Mouse (Mus musculus): ENCODE results near the gene Slc35f1.

Gene Slc35f1

DNA sequence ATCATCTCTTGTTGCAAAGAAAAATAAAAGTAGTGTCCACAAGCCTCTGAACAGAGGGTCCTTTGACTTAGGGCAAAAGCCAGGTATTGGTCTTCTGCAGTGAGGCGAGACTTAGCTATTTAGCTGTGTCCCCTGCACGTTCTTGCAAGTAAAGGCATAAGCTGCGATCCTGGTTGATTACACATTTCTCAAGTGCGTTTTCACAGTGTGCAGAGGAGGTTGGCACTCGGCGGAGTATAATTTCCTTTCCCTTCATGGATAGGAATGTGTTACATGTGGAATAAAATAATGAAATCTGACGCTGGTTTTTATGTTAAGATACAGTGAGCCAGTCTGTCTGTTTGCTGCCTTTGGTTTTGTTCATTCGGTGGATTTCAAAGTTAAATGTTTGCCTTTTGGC, 232.8 kb downstream of the Slc35f1 start:
- no peak for DNase-seq (ENCODE audit: low read depth, low spot score)

DNA sequence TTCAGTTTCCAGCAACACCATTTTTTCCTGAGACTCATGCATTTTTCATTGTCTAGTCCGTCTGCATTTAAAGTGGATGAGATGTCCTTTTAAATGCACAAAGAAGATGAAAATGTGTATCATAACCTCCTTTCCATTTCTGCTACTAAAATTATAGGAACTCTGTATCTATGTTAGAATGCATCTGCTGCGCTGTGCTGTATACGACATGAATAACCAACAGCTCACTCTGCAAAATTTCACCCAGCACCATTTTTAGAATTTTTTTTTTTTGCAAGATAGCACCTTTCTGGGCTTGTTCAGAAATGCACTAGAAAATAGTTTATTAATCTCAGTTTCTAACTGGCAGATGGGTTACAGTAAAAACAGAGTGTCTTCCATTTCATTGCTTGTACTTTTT, 236.0 kb downstream of the Slc35f1 start:
- no peak for DNase-seq (ENCODE audit: low read depth, low spot score)

DNA sequence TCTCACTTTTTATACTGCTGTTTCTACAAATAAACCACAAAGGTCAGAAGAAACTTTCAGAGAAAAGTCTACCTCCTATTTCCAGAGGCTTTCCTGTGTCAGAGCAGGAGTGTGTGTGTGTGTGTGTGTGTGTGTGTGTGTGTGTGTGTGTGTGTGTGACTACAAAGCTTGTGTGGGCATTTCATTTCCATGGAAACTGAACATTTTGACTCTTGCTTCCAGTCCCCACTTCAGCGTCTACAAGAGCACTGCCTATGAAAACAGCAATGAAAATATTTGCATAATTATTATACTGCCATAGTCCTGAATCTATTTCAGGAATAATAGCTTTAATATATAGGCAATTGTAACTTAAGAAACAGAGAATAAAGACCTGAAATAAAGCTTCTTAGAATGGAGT, 241.8 kb downstream of the Slc35f1 start:
- no peak for DNase-seq (ENCODE audit: low read depth, low spot score)

DNA sequence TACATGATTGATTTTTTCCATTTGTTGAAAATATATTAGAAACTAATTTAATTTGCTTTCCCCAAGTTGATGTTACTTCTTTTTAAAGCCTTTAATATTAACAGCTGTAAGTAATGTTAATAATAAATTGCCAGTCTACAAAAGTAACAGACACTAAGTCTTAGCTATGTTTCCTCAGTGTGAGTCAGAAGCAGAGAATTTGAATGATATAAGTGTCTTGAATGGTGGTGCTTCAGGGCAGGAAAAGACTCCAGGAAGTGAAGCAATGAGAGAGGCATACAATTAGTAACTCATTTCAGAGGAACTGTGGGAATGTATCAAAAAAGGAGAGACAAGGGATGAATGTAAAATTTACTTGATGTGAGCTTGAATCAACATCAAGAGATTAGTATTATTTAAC, 244.3 kb downstream of the Slc35f1 start:
- no peak for DNase-seq (ENCODE audit: low read depth, low spot score)

DNA sequence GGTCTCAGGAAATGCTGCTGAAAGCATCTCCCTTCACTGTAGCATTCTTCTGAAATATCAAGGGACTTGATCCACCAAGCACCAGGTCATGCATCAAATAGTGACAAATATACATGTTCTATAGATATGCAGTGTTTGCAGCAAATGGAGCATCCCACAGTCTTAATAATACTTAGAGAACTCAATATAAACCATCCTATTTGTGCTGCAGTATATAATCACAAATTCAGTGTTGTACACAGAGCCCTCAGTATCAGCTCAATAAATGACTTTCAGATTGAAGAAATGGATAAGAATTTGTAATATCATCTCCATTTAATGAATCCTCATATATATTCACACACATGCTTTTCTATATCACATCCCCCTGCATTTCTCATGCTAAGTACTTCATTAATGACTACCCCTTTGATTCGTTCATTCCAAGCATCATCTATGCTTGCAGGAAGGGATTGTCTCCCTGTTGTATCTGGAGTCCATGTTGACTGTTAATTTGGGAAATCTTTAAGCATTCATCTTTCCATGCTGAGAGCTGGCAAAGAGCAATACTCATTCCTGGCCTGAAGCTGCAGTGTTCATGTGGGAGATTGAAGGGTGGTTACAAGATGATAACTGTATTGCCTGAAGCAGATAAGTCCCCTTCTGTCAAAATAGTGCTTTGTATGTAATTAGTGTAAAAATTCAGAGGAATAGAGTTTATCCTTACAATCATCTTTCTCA, 249.9 kb downstream of the Slc35f1 start:
- DNase-seq (ENCODE audit: low read depth, low spot score) = no peak

DNA sequence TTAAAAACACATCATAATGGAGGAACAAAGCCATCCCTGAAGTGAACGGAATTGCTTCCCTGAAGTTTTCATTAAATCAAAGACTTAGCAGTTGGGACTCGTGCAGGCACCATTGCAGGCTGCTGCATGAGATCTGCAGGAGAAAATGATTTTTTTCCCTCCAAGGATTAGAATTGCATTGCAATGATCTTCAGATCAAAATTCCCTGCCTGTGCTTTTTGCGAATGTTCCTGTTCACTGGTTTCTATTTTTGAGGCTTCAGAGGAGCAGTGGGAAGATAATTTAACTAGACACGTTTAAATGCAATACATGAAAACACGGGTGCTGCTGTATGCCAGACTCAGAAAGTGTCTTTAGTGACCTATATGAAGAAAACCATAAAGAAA, 250.5 kb downstream of the Slc35f1 start:
- no peak for DNase-seq (ENCODE audit: low read depth, low spot score)

DNA sequence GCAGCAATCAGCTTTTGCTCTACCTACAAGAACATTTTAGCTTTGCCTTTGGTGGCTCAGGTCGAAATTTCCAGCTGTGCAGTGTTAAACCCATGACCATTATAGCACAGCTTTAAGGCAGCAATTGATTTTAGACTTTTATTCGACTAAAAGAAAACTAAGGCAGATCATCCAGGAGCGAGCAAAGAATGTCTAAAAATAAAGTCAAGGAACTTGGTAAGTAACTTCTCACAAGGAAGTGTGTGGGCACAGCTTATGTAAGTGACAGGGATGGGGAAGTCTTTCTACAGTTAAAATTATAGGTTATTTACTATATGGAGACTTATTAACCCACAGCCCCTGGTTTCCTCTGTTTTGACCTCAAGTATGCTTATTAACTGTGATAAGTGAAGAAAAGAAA, 262.2 kb downstream of the Slc35f1 start:
- no peak for DNase-seq (ENCODE audit: low read depth, low spot score)

DNA sequence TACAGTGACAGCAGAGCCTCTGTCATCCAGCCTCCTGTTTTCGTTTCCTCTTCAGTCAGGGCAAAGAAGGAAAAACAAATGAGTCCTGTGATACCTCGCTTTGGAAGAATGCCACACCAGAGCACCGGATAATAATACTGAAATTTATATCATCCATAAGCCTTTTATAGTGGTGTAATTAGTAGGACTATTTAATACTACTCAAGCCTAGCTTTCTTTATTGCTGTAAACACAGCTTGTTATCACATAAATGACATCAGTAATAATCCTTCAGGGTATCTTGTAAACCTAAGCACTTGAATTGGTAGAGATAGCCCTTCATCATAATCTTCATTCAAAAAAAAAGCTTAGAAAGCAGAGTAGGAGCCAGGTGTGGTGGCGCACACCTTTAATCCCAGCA, 266.4 kb downstream of the Slc35f1 start:
- no peak for DNase-seq (ENCODE audit: low read depth, low spot score)

DNA sequence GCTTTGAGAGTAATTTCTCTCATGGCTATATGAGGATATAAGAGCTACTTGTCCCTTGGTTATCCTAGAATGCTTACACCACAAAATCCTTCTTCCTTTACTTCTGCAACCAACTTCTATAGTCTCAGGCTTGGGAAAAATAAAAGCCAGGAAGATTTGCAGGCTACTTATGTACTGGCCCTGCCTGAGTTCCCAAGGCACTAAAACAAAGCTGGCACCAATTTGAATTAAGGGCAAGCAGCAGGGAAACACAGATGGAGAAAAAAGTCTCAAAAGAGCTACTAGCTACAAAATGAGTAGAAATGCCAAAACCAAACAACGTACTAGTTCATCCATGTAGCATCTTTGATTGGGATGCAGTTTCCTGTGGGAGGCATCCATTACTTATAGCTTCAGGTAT, 288.9 kb downstream of the Slc35f1 start:
- no peak for DNase-seq (ENCODE audit: low read depth, low spot score)

DNA sequence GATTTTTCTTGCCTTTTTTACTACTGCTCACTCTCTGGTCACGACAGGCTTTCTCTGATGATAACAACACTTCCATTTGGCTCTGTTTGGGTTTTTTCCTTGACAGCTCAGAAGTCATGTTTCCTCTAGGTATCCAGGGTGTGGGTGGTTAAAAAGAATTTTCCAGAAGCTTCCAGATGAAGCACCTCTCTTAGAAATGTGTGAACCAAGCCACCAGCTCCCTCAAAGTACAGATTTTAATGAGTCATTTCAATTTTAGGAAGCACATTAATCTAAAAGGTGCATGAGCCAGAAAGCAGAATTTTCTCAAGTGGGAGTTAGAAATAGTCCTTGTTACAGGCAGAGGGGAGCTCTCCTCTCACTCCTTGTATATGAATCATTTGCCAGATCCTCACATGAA, 292.5 kb downstream of the Slc35f1 start:
- DNase-seq (ENCODE audit: low read depth, low spot score) = no peak

DNA sequence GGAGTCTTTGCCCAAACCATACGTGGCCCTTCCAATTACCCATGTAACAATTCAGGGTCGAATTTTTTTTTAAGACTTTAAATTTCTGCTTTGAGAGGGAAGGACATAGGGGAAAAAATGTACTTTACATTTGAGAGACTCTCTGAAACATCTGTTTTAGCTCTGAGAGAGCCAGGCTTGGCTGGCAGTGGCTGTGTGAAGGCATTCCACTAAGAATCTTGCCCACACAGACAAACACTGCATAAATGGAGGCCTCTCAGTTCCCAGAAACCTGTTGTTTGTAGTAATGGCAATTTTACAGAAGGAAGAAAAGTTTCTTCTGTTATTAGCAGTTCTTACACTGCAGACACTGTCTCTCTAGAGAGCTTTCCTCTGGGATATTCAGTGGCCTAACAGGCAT, 301.9 kb downstream of the Slc35f1 start:
- DNase-seq (ENCODE audit: low read depth, low spot score) = no peak

DNA sequence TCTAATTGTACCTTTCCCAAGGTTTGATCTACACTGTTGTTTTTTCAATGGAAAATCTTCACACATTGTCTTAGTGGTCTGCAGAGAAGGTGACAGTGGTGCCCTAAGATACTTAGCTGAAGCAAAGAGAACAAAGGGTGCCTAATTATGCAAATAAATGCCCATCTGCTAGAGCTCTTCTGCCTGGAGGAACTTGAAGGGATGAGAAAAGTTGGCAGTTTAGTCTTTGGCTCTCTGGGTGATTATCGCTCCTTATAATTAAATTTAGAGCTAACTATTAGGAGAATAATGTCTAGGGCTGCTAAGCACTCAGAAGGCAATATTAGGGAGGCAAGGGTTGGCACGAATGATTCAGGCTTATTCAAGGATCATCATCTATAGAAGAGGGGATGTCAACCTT, 306.6 kb downstream of the Slc35f1 start:
- no peak for DNase-seq (ENCODE audit: low read depth, low spot score)

DNA sequence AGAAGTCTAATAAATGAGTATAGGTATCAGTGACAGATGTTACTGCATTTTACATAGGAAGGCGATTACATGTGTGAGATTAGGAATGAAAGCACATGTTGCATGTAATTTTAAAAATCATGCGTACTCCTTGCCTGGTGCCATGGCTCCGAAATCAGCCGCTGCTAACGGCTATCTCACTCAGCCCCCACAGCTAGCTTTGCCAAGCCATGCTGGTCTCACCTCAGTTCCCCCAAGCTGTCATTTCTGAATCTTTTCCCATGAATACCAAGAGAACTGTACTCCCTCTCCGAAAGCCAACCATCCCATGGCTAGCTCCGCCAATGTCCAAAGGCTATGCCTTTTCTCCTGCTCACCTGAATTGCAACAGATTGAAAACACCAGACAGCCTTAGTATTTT, 310.8 kb downstream of the Slc35f1 start:
- DNase-seq (ENCODE audit: low read depth, low spot score) = no peak

DNA sequence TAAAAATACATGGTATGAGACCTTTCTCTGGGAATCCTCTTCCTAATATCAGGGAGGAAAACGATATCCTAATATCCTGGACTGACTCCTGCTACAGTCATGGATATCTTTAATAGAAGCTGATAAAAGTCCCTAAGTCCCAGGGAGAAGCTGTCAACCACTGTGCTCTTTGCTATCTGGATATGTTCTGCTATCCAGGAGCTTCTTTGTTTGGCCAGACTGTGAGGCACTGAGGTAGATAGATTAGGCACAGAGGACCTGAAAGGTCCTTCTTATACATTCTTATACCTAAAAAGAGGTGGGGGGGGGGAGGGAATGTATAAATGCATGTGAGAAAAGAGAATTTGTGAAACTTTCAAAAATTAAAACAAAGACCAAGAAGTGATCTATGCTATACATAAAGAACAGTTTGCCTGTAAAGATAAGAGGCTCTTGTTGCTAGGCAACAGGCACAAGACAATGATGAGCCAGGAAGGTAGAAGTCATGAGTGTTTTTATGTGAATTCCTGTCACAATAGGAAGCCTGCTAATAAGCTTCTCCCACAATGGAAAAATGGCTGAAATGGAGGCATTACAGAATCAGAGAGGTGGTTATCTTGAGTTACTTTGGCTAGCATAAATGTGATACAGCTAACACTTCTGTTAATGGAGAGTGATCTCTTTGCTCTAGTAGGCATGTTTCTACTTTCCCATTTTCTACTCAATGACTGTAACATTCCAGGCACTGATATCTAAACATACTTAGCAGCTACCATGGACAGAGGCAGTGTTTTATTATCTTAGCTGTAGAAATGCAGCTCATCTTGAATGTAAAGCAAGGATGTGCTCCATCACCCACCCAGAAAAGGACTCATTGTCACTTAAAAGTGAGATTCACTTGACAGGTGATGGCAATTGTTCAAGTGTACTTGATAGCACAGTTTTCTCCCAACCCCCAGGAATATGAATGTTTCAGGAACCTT, 316.2 kb downstream of the Slc35f1 start:
- DNase-seq (ENCODE audit: low read depth, low spot score) = no peak

DNA sequence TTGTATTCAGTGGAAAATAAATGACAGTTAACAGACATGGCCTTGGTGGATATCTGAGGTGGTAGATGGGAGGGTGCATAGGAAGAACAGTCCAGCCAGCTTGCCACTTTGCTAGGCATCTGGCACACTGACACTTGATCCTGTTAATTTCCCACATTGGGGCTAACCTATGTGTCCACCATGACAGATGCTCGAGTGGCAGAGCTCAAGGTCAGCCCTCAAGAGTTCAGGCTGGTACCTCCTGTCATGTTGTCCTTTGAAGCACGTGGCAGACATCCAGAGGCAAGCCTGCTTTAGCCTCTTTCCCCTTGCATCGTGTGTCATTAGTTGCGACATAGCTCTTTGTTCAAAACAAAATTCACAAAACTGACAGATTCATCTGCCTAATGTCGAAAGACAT, 323.5 kb downstream of the Slc35f1 start:
- DNase-seq (ENCODE audit: low read depth, low spot score) = no peak

DNA sequence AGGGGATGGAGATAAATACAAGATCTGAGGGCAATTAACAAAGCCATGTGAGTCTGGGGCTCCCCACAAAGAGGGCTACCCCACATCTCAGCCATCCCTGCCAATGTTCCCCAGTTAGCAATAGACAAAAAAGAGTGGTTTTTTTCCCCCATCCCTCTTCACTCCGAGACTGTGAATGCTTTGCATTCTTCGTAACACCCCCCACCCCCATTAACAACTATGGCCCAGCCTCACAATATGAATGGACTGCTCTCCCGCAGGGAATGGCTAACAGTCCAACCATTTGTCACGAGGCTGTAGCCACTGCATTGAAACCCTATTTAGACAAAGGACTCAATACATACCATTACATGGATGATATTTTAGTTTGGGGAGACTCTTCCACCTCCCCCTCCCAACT, 338.1 kb downstream of the Slc35f1 start:
- no peak for DNase-seq (ENCODE audit: low read depth, low spot score)

DNA sequence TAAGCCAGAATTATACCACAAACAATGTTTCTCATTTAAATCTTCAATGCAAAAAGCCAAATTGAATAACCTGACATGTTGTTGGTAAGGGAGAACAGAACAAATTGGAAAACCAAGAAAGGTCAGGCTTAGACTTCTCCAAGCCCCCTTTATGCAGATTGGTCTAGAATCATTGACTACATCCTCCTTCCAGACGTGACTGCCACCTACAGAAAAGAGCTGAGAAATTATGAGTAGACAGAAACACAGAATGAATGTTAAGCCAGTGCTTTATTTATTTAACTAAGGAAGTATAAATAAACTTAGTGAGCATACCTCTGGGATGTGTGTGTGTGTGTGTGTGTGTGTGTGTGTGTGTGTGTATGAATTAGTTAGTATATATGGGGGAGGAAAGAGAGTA, 344.9 kb downstream of the Slc35f1 start:
- DNase-seq (ENCODE audit: low read depth, low spot score) = no peak

DNA sequence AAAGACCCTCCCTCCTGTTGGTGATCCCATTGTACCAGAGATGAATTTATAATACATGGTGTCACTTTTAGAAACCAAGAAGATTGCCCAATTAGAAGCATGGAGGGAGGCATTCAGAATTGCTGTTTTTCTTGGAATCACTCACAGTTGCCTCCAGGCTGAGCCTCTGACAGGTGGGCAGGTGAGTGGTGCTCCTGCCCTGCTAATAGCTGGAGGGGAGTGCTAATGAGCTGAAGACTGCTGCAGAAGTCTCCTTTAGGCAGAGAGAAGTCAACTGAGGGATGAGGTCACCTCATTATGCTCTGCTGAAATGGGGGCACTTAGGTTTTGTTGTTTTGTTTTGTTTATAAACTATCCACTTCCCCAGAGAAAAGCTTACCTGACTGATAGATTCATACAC, 355.6 kb downstream of the Slc35f1 start:
- no peak for DNase-seq (ENCODE audit: low read depth, low spot score)

DNA sequence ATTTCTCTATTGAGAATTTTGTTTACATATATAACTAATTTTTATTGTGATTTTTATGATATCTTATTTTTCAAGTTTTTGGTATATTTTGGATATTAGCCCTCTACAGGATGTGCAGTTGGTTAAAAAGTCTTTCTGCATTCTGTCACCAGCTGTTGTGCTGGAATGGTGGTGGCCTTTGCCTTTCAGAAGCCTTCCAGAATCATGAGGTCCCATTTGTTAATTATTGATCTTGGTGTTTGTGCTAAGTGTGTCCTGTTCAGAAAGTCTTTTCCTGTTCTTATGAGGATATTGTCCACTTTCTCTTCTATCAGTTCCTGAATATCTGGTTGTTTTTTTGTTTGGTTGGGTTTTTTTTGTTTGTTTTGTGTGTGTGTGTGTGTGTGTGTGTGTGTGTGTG, 362.2 kb downstream of the Slc35f1 start:
- DNase-seq (ENCODE audit: low read depth, low spot score) = no peak

DNA sequence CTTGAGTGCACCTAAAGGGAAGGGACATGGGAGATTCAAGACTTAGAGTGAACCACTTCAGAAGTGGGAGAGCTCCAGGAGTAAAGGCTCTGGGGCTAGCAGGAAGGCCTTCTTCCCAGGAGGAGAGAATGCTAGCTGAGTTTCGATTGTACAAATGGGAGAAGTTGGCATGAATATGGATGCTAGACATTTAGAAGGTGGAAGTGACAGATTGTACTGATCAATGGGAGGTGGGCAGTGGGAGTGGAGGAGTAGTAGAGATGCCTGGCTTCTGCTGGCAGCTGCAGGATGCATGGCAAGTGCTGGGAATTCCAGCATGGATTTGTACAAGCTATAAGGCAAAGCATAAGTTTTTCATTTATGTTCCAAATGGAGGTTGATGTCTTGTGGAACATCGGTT, 370.4 kb downstream of the Slc35f1 start:
- no peak for DNase-seq (ENCODE audit: low read depth, low spot score)

DNA sequence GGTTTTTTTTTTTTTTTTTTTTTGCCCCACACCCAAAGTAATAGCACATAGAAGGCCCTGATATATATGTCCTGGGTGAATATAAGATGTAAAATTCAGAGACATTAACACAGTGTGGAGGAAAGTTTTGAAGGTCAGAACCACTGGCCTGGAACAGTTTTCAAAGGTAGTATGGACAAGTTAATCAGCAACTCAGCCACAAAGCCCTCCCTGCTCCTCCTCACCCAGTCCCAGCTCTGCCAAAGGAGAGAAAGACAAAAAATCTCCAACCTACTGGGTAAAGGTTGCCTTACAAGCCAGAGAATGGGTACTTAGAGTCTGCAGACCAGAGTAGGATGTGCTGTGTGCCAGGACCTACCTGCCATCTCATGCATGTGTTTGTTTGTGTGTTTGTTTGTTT, 372.4 kb downstream of the Slc35f1 start:
- no peak for DNase-seq (ENCODE audit: low read depth, low spot score)

DNA sequence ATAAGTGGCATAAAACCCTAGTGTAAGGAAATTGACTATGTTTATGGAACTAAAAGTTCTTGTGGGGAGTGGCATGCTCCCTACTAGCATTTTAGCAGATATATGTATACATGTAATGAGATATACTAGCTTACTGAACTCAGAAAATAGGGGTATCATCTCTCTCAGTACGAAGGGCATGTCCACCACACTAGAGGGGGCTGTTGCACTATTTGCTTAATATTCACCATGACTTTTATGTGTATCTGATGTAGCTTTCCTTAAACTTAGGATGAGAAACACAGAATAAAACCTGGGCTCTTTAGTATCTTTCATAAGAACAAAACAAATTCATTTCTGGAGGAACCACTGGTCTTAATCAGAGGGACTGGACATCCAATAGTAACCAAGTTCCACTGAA, 397.5 kb downstream of the Slc35f1 start:
- DNase-seq (ENCODE audit: low read depth, low spot score) = no peak

DNA sequence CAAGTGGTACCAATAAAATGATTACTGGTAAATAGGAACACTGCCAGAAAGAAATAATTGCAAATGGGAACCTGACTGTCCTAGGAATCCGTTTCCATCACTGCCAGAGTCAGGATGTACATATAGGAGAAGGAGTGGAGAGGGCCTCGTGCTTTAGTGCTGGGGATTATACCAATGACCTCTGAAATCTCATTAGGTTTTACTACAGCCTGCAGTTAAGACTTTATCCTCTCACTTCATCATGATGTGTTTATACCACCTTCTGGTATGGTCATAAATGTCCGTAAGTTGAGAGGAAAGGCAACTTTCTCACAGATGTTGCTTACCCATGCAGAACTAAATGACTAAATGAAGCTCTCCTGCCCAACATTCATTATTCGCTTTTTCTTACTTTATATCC, 401.2 kb downstream of the Slc35f1 start:
- DNase-seq (ENCODE audit: low read depth, low spot score) = no peak

All from WW6 (cell line).